Mouse (Mus musculus): ENCODE results near the gene Pld3.
"Not testable (repeated sequence)": the region's sequence is repeated elsewhere in the genome, so short reads cannot be mapped to it uniquely, and the experiment has no call there.

Gene Pld3

DNA sequence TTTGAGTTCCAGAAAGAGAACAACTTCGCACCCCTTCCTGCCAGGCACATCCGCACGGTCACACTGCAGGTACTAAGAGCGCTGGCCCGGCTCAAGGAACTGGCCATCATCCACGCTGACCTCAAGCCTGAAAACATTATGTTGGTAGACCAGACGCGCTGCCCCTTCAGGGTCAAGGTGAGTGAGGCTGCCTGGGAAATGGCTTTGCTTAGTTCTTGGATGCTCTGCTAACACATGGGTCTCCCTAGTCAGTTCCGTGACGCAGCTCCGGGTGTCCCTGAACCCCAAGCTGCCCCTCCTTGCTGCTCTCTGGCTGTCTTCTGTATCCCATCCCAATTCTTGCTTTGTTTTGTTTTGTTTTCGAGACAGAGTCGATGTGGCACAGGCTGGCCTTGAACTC, 29.2 kb downstream of the Pld3 start:
- no peak for DNase-seq (ENCODE audit: inconsistent ontology term)

GRCm38 (mm10) chr7:27522967-27523366, 30.1 kb downstream of the Pld3 start, which contains the start of gene Hipk4:
Gene Hipk4, plus strand, starts transcription at chr7:27523267.
- no peak for DNase-seq (ENCODE audit: inconsistent ontology term)

GRCm38 (mm10) chr7:27520599-27520998, 32.4 kb downstream of the Pld3 start:
- DNase-seq (ENCODE audit: inconsistent ontology term): no peak

DNA sequence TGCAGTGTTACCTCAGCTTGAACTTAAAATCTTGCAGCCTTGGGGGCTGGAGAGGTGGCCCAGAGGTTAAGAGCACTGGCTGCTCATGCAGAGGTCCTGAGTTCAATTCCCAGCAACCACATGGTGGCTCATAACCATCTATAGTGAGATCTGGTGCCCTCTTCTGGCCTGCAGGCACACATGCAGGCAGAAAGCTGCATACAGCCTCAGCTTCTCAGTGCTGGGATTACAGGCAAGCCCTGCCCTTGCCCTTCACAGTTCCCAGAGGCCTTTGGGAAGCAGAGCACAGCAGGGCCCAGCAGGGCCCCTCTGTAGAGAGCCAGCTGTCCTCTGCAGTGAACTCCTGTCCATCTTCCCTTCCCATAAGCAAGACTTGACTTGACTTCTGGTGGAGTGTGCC, 32.9 kb downstream of the Pld3 start:
- no peak for DNase-seq (ENCODE audit: inconsistent ontology term)

GRCm38 (mm10) chr7:27518314-27518713, 34.7 kb downstream of the Pld3 start:
- no peak for DNase-seq (ENCODE audit: inconsistent ontology term)

DNA sequence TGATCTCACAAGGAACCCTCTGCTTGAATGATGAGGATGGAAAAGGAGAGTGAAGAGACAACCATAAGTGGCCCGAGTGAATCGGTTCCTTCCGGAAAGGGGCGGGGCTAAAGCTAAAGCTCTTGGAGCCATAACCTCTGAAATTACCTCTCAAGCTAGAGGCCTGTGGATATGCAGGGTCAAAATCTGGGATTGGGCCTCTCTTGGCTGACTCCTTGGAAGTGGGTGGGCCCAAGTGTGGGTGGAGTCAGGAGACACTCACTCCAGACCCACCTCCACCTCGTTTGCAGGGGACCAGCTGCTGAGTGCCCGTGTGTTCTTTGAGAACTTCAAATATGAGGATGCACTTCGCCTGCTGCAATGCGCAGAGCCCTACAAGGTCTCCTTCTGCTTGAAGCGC, 38.1 kb downstream of the Pld3 start:
- no peak for DNase-seq (ENCODE audit: inconsistent ontology term)

DNA sequence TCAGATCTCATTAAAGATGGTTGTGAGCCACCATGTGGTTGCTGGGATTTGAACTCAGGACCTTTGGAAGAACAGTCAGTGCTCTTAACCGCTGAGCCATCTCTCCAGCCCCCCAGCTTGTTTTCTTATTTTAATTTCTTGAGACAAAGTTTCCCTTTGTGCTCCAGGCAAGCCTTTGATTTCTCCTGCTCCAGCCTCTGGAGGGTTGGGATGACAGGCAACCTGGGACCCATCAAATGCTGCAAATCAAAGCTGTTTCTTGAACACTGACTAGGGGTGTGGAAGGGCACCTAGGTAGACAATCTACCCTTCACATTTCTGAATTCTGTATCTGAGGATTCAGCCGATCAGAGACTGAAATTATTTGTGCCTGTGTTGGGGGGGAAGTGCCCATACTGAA, 42.2 kb downstream of the Pld3 start:
- no peak for DNase-seq (ENCODE audit: inconsistent ontology term)

DNA sequence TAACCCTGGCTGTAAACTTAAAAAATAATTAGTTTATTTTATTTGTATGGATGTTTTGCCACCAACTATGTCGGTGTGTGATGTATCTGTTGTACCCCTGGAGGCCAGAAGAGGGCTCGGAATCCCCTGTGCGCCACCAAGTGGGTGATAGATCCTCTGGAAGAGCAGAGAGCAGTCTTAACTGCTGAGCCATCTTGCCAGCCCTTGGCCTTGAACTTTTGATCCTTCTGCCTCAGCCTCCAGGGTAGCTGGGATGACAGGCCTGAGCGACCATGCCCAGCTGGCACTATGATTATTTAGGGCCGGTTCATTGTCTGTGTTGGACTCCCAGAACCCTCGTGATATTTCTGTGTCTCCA, 44.4 kb downstream of the Pld3 start:
- peak; percentile 75 for DNase-seq (ENCODE audit: inconsistent ontology term)

GRCm38 (mm10) chr7:27507711-27508647, 45.0 kb downstream of the Pld3 start:
- peak; percentile 99 for DNase-seq (ENCODE audit: inconsistent ontology term)

DNA sequence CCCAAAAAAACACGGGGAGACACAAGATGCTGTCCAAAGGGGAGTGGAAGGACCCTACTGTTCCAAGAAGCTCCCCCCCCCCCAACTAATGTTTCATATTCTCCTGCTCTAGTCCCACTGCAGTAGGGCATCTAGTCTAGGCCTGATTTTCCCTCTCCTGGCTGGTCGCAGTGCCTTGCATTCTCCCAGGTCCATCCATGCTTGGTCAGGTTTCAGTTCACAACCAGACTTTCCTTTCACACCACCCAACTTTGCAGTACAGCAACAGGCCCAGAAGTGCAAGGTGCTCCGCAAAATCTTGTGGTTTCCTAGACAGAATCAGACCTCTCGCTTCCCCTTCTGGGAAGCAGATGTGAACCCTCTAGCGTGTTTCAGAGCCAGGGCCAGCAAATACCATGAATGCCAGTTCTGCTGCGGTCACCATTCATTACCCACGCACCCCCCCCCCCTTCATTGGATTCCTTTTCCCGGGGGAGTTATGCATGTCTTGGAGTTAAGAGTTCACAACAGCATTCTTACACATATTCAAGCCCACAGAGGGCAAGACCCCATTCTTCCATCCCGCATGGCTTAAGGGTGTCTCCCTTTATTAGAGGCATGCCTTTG, 46.1 kb downstream of the Pld3 start:
- peak; percentile 99 for DNase-seq (ENCODE audit: inconsistent ontology term)

GRCm38 (mm10) chr7:27501620-27502019, 51.4 kb downstream of the Pld3 start:
- no peak for DNase-seq (ENCODE audit: inconsistent ontology term)

GRCm38 (mm10) chr7:27499036-27499435, 54.0 kb downstream of the Pld3 start, which contains the start of gene Prx:
Gene Prx, plus strand, starts transcription at chr7:27499324.
- no peak for DNase-seq (ENCODE audit: inconsistent ontology term)

DNA sequence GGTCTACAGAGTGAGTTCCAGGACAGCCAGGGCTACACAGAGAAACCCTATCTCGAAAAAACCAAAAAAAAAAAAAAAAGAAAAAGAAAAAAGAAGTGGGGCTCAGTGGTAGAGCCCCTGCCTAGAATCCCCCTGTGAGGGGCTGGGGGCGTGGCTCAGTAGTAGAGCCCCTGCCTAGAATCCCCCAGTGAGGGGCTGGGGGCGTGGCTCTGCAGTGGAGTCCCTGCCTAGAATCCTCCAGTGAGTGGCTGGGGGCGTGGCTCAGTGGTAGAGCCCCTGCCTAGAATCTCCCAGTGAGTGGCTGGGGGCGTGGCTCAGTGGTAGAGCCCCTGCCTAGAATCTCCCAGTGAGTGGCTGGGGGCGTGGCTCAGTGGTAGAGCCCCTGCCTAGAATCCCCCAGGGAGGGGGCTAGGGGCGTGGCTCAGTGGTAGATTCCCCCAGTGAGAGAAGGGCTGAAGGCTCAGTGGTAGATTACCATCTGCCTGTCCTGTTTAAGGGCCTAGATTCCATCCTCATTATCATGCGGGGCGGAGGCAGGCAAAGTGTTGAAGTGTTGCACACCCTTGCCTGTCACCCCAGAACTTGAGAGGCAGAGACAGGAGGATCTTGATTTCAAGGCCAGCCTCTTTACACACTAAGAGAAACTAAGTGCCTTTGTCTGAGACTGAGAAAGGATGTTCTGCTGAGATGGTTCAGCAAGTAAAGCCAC, 58.2 kb downstream of the Pld3 start:
- DNase-seq (ENCODE audit: inconsistent ontology term): not testable (repeated sequence)

DNA sequence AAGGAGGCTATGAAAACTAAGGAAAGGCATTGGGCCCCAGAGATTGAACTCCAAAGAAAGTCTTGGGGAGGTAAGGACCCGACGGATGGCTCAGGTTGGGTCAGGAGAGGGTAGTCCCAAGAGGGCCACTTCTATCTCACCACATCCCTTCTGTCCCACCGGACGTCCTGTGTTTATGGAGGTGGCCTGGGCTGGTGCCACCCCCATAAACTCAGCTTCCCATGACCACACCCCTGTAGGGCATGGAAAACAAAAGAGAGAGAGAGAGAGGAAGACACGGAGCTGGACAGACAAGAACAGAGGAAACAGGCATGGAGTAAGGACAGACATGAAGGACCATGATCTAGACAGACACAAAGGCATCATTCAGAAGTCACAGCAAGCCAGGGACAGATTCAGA, 59.6 kb downstream of the Pld3 start:
- DNase-seq (ENCODE audit: inconsistent ontology term): no peak

DNA sequence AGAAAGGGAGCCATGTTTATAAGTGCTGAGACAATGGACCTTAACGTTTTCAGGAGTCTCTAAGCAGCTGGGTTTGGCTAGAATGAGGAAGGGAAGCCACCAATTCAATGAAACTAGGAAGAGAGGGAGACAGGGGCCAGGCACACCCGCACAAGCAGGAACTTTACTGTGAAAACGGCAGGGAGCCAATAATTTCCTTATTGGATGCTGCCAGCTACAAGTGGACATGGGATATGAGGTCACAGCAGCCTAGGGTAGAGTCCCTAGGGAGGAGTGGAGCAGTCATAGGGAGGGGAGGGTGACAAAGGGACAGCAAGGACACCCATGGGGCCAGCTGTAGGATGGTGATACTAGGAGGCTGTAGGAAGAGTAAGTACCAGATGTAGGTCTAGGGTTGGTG, 60.0 kb downstream of the Pld3 start:
- no peak for DNase-seq (ENCODE audit: inconsistent ontology term)

DNA sequence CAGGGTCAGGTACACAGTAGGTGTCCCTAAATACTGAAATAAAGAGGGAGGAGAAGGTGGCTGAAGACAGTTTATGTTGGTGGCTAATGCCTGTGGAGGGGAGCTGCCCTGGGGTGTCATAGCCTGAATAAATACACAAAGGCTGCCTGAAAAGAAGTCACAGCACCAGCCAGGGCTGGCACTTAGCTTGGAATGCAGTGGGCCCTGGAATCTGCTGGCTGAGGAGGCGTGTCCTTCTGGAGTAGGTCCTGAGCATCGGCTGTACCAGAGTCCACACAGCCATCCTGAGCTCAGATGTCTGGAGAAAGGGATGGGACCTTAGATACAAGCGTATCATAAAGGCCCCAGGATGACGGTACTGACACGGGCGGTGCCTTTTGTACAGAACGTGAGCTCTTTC, 61.2 kb downstream of the Pld3 start:
- DNase-seq (ENCODE audit: inconsistent ontology term): peak; percentile 84

DNA sequence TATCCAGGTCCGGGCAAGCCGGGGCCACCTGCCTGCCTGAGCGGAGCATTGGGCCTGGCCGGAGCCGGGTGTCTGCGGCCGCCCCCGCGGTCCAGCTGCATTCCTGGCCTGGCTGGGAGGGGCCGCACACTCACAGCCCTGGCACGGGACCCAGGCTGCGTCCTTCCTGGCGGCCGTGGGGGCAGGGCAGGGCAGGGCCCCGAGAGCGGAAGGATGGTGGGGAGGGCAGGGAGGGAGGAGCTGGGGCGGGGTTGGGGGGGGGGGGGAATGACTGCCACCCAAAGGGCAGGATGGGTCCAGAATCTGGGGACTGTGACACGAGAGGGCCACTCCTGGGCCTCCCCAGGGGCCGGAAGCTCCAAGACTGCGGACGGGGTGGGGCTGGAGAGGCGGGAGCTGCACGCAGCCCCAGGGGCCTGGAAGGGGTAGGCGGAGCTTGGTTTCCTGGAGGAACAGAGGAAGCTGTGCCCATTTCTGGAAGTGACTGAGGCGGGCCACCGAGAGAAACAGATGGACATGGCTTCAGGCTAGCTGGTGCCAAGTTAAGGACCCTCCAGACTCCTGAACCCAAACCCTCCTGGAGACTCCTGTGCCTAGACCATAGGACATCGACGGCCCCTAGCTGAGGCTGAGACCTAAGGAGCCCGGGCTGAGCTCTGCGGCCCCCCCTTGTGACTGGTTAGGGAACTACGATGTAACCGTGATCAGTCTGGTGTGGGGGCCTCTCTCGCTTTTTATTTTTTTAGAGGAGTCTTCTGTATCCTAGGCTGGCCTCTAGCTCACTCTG, 62.3 kb downstream of the Pld3 start:
- peak; percentile 99 for DNase-seq (ENCODE audit: inconsistent ontology term)

GRCm38 (mm10) chr7:27490227-27490542, 62.8 kb downstream of the Pld3 start:
- no peak for DNase-seq (ENCODE audit: inconsistent ontology term)

DNA sequence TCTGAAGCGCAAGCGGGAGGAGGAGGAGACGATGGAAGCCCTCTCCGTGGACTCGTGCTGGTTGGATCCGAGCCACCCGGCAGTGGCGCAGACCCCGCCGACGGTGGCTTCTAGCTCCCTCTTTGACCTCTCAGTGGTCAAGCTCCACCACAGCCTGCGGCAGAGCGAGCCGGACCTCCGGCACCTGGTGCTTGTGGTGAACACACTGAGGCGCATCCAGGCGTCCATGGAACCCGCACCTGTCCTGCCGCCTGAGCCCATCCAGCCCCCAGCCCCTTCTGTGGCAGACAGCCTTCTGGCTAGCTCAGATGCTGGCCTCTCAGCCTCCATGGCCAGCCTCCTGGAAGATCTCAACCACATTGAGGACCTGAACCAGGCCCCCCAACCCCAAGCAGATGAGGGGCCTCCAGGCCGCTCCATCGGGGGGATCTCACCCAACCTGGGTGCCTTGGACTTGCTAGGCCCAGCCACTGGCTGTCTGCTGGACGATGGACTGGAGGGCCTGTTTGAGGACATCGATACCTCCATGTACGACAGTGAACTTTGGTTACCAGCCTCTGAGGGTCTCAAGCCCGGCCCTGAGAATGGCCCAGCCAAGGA, 63.6 kb downstream of the Pld3 start:
- no peak for DNase-seq (ENCODE audit: inconsistent ontology term)

GRCm38 (mm10) chr7:27487740-27488268, 65.2 kb downstream of the Pld3 start:
- DNase-seq (ENCODE audit: inconsistent ontology term): peak; percentile 76
